Mouse (Mus musculus) T-helper 1 cell (primary cell): Measurements from ENCODE around the gene Fam81b.
"Not testable (repeated sequence)": the region's sequence is repeated elsewhere in the genome, so short reads cannot be mapped to it uniquely, and the experiment has no call there.

Source experiments
- in situ Hi-C: fragments of 300-600 bp; cut with MboI, MseI; formaldehyde crosslinking; loops from one replicate; pipeline ENCODE4 v1.15.1; 2025; ENCODE audit warnings: high pct_unique_total_duplicates

The Fam81b gene

DNA sequence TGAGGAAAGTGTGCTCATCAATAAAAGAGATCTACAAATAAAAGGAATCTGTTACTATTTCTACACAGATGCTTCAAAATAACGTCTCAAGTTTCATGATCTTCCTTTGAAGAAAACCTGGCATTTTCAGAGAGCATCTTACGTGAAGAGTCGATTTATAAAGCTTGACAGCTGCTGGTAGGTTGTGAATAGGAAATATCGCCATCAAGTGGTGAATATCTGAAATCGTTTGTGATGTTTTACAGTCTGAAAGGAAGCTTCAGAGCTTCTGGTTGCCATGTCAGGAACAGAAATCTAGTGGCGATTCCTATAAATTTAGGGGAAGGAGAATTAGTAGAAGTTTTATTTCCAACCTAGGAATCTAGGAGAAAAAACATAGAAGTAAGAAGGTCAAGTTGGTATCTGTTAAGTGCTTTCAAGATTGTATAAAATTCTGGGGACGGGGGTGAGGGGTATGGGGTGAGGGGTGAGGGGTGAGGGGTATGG, at the start of gene Fam81b:
Fam81b (minus strand) TSS at position 436 of the 486 bp plus-strand sequence.
- in situ Hi-C loops, result no loop called here

DNA sequence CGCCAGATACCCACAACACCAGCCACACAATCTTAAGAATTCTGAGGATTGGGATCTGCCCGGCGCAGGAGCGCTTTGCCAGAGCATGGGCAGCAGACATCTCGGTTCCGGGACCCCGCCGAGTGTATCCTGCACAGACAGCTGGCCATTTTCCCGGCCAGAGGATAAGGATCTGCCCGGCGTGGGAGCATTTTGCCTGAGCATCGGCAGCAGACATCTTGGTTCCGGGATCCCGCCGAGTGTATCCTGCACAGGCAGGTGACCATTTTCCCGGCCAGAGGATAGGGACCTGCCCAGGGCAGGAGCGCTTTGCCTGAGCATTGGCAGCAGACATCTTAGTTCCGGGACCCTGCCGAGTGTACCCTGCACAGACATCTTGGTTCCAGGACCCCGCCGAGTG, 41.1 kb upstream of the Fam81b start:
- in situ Hi-C loops, result not testable (repeated sequence)

DNA sequence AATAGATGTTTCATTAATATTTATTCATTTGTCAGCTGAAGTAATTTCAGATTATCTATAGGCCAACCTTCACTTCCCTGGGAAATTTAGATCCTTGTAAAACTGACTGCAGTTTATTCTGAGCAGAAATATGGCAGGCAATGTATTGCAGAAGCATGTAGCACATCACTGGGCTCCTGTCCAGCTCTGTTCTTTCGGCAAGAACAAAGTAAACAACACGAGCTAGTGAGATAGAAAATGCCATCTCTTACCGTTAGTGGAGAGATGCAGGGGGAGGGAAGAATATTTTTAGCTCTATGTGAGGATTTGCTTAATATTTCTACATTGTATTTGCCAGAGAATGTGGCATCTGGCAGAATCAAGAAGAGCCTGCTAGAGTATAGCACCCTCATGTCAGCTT, 13.8 kb upstream of the Fam81b start:
- in situ Hi-C loops, result no loop called here

DNA sequence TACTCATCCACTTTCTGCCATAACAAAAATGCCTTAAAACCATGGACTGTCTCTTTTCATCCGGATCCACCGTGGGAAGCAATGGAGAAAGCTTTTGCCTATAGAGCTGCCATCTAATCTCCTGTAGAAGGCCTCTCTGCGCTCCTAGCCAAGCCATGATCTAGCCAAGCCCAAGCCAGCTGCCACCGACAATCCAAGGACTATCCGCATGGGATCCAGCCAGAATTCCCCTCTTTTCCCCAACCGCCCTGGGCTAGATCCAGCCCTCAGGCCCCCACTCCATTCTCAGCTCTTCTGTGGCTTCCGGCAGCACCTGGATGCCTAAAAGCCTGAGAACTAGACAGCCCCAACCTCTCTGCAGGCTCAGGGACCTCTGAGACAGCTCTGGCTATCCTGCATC, 6.7 kb upstream of the Fam81b start:
- in situ Hi-C loops, result no loop called here

DNA sequence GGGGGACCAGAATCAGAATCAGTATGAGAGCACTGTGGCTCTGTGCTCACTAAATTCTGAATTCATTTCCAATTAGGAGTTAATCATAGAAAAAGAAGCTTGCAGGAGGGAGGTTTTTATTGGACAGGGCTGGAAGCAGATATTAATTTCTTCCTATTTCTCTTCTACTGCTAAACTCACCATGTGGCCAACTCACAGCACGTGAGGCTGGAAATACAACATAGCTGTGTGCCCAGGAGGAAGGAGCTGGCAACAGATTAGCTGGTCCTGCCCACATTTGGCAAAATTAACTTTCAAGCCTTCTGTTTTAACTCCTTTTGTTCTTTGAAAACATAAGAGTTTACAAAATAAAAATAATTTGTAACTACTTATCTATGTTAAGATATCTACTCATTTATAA, 3.9 kb upstream of the Fam81b start:
- in situ Hi-C loops, result no loop called here

DNA sequence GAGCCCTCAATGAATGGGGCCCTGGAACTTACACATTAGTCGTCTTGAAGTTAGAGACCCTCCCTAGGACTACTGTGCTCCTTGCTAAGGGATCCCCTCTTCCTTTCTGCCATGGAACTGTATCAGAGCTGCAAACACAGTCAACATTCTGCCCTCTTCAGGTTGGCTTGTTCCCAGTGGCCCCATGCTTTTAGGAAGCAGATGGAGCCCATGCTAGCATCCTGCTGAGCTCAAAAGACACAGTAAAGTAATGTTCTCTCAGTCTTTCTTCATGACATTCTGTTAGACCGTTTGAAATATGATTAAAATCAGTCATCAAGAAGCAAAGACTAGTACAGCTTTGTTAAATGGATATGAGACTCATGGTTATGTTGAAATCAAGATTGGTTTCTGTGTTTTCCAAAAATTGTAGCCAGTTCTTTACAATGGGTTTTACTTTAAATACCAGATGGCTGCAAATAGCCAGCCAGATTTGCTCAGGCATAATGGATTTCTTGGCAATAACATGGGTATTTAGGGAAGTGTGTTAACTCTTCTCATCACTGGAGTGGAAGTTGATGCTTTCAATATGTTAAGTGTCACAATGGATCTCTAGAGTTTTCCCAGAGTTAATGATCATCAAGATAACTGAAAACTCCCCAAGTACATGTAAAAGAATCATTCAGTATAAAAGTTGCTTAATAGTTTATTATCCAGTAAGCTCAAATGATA, 938 bp upstream of the Fam81b start:
- in situ Hi-C loops, result no loop called here

DNA sequence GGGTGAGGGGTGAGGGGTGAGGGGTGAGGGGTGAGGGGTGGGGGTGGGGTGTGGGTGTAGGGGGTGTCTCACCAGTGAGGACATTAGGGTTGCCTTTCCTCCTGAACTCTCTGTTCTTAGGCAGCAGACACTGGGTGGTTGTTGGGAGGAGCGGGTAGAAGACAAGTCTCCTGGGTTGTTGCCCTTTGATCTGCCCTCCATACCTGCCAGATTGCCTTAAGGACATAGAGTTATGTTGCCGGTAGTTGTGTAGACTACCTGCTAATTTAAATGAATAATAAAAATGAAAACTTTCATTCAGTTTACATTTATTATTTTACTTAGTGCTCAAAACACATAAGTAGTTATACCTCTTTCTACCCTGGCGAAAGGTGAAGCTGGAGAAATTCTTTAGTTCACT, 369 bp upstream of the Fam81b start:
- in situ Hi-C loops, result no loop called here

DNA sequence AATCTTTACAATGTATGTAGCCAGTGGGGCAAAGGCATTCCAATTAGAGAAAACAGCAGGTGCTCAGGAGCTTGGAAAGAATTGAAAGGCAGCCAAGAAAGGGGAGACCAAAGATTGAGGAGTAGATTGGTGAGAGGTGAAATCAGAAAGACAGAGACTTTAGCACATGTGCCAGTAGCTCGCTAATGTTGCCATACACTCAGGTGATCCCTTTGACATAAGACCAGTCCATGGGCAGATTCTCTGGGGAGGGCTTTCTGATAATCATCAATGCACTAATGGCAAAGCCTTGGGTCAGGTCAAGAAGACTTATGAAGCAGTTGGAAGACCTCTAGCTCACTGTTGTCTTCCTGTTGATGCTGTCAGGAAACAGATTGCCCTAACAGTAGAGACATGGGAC, 671 bp downstream of the Fam81b start:
- in situ Hi-C loops, result no loop called here

DNA sequence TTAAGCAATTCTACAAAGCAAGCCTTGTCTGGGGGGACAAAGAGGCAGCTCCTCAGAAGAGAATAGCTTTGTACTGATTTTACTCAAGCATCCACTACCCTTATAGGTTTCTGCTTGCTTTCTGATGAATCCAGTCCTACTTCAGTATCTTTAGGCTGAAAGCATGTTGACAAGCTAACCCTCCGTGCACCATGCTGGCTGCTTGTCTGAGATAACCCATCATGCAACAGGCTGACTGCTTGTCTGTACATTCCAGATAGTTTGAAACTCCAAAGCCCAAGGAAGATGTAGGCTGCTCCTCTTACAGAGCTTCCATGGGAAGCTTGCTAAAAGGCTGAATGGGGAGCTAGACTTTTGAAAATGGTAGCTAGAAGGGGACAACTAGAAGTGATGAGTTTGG, 1.7 kb downstream of the Fam81b start:
- in situ Hi-C loops, result no loop called here

DNA sequence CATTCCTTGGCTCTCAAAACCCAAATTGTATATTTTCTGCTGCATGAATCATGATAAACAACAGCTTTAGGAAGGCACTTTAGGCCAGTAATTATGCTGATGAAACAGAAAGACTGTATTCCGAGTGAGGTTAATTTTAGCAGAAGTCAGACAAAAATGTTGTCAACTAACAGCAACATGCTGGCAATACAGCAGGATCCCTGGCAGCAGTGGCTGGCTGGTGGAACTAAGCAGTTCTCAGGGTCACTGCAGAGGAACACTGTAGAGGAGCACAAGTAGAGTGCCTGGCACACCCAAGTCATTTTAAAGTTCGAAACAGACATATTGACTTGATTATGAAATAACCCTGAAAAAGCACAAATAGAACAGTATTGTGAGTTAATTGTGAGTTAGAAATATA, 2.8 kb downstream of the Fam81b start:
- in situ Hi-C loops, result no loop called here

DNA sequence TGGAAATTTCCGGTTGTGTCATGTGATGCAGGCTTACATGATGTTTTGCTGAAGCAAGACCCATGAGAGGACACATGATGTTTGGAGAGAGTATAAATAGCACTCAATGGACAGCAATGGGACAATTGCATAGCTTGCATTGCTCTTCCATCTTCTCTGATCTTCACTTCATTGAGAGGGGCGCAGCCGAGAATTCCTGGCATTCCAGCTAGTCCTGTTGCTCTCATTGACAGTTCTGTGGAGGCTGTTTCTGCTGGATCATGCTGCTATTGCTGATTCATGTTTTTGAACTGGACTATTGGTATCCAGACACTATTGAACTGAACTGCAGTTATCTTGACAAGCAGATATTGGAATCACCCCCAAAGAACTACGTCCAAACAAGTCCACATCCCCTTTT, 12.8 kb downstream of the Fam81b start:
- in situ Hi-C loops, result no loop called here

DNA sequence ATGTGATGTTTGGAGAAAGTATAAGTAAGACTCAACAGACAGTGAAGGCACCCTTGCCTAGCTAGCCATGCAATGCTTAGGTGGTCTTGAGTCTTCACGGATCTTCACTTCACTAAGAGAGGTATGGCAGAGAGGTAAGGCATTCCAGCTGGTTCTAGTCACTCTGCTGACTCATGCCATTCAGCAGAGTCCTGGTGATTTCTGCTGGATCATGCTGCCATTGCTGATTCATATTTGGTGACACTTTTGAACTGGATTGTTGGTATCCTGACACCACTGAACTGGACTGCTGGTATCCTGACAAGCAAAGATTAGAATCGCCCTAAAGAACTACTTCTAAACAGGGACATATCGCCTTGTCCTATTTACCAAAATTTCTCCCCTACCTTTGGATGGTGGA, 20.3 kb downstream of the Fam81b start:
- in situ Hi-C loops, result loop anchor here (10.0 kb wide), 1 partner anchor 940 kb away; no protein-coding TSS in a partner anchor

DNA sequence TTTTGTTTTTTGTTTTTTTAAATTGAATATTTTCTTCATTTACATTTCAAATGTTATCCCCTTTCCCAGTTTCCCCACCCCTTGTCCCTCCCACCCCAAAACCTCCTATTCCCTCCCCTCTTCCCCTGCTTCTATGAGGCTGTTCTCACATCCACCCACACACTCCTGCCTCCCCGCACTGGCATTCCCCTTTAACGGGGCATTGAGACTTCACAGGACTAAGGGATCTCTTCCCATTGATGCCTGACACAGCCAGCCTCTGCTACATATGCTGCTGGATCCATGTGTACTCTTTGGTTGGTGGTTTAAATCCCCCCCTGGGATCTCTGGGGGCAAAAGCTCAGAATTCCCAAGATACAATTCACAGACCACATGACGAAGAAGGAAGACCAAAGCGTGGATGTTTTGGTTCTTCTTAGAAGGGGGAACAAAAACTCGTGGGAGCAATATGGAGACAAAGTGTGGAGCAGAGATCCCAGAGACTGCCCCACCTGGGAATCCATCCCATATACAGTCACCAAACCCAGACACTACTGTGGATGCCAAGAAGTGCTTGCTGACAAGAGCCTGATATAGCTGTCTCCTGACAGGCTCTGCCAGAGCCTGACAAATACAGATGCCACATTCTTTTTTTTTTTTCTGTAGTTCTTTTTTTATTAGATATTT, 40.4 kb downstream of the Fam81b start:
- in situ Hi-C loops, result no loop called here

DNA sequence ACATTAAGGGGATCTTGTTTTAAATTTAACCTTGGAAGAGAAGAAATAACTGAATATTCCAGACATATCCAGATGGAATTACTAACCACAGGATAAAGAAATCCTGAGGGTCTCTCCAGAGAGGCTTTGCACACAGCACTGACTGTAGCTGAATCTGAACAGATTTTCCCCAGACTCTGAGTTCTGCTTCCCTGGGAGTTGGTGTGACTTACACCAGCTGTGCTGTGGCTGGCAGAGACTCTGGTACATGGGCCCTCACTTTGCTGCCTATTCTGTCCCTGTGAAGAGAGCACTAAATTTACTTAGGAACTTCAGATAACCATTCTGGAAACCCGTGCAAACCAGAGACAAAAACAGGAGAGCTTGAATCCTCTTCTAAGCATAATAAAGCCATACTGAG, 46.1 kb downstream of the Fam81b start:
- in situ Hi-C loops, result no loop called here

DNA sequence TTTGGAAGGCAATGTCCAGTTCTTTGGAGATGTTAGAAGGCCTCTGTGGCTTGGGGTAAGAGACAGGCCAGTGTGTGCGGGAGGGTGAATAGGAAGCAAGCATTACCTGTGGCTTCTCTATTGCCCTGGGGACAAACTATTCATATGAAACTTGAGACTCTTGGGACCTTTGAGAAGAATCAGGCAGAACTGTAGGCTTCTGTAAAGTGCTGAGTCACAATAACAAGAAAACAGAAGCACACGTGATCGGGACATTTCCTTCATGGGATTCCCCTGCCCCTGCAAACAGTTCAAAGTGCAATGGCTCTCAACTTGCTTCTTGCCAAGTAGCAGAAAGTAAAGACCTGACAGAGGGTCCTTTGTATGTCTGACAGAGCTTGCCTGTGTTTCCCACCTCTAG, 48.5 kb downstream of the Fam81b start:
- in situ Hi-C loops, result no loop called here

DNA sequence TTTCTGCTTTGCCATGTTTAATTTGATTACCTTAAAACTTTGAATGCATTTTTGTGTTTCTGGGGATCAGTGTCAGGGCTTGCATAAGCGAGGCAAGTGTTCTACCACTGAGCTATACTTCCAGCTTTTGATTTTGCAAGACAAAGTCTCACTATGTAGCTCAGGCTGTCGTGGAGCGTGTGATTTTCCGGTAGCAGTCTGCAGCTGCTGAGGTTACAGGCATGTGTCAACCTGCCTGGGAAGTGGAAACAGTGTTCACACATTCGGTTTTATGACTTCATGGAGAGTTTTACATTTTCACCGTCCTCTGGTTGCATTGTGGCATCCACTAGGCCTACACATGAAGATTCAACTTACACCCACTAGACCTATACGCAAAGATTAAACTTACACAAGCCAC, 54.8 kb downstream of the Fam81b start:
- in situ Hi-C loops, result no loop called here

DNA sequence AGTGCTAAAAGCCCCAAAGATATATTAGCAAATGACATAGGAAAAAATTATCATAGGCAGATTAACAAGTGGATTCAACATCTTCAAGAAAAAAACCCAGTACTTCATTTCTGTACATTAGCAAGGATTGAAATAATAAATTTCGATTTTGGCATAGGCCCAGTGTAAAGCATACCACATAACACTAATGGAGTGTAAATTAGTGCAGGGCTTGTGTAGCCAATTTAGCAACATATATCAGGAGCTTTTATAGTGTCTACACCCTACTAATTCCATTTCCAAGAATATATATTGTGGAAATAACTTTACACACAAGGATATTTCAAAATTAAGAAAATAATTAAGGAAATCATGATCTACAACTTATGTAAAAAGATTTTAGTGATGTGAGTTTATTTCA, 55.8 kb downstream of the Fam81b start:
- in situ Hi-C loops, result no loop called here

DNA sequence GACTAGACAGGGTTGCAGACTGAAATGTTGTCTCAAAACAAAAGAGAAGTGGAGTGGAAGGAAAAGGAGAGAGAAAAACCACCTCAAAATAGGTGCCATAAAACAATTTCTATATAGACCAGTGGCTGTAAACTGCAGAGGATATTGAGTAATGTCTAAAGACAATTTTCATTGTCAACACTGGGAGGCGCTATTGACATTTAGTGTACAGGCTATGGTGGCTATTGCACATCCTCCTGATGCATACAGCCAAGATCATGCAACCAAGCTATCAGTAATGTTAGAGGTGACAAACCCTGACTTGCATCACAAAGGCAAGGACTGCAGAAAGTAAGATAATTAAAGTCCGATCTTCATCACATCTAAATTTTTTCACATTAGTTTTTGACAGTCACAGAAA, 89.5 kb downstream of the Fam81b start:
- in situ Hi-C loops, result no loop called here

DNA sequence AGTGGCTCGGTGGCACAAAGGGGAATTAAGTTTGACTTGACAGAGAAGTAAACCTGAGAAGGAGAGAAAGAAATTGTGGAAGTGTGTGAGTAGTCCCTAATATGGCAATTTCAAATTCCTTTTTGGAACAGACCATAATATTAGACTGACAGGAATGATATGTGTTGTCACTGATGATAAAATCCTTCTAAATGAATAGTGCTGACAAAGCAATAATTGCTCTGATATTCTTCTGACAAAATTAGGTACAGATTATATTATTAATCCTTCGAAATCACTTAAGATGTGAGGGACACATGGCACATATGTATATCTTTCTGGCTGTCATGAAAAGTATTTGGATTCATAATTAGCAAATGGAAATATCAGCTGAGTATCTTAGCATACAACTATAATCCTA, 89.9 kb downstream of the Fam81b start:
- in situ Hi-C loops, result no loop called here

DNA sequence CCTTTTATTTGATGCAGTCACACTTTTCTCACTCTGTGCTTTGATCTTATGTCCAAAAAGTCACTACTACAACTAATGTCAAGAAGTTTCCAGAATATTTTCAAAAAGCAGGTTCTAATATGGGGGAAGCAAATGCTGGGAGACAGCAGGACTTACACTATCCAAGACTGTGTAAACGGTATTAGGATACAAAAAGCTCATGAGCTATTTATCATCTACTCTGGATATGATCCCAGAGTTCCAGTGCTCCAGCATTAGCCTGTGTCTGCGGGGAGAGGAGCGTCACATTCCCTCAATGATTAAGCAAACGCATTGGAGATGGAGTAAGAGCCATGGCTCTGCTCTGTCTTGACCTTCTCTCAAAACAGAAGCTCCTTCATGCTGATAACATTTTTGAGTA, 104.9 kb downstream of the Fam81b start:
- in situ Hi-C loops, result no loop called here

DNA sequence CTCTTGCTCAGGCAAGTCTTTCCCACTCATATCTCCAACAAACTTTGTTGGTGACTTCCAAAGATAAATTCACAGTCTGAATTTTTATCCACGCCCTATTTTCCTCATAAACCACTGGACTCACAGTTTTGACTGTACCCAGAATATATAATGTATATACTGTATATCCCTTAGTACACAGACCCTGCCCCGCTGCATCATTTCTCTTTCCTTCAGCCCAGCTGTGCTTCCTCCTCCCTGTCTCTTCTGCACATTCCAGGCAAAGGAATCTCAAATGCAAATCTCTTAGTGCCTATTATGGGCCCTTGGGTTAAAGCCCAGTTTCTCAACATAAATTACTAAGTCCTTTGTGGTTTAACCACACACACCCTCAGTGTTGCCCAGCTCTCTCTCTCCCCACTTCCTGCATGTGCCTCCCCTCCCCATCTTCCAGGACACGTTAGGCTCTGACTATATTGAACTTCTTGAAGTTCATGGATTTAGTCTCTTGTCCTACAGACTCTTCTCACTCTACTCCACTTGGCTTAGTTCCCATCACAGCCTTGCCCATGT, 107.5 kb downstream of the Fam81b start:
- in situ Hi-C loops, result no loop called here

DNA sequence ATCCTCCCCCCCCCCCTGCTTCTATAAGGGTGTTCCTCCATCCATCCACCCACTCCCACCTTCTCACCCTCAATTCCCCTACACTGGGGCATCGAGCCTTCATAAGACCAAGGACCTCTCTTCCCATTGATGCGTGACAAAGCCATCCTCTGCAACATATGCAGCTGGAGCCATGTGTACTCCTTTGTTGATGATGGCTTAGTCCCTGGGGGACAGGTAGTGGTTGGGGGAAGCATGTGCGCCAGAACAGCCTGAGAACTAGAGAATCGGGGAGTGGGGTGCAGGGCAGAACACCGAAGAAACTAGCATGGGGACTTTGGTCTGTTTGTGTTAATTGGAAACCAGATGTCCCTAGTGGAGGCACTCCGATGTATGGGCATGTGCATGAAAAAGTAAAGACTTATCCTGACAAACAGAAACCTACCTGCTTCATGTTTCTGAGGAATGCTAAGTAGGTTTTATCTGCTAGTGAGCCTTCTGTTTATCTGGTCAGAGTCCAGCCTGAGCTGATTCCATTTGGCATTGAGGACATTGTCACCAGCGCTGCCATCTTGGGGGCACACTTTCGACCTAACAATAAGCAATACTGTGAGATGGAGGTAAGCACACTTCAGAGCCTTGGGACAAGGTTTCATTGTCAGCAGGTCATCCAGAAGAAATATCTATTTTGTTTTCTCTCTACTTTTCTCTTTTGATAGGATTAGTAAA, 109.3 kb downstream of the Fam81b start:
- in situ Hi-C loops, result no loop called here

DNA sequence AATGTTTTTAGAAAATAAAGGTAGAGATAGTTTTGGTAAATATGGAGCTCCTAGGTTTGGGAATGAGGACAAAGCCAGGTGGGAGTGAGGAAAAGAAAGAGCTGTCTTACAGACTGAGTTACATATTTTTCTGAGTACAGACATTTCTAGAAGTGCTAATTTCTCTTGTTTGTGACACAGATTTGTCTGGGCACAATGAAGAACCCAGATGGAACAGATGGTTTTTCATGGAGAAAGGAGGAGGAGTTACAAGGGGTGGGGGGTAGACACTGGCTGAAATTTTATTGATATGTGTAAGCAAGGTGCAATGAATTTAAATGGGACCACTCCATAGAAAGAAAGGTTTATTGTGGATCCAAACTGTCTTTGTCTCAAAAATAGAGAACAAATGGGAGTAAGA, 109.9 kb downstream of the Fam81b start:
- in situ Hi-C loops, result no loop called here
